Mouse (Mus musculus): ENCODE results near the gene Ftcd.

Ftcd gene

GRCm38 (mm10) chr10:76622411-76622810, 47.0 kb downstream of the Ftcd start:
- DNase-seq = no peak

GRCm38 (mm10) chr10:76622928-76623680, 47.7 kb downstream of the Ftcd start, which contains the start of gene Col6a2:
TSS of gene Col6a2 (minus strand) at chr10:76623630.
- peak; percentile 78 to 83 for DNase-seq

GRCm38 (mm10) chr10:76623734-76624133, 48.3 kb downstream of the Ftcd start:
- no peak for DNase-seq

- no peak for DNase-seq
Observed at GRCm38 (mm10) chr10:76624903-76625302, 49.5 kb downstream of the Ftcd start.

GRCm38 (mm10) chr10:76627714-76628113, 52.3 kb downstream of the Ftcd start:
- DNase-seq = no peak

- DNase-seq = no peak
Observed at GRCm38 (mm10) chr10:76630657-76631056, 55.2 kb downstream of the Ftcd start.

GRCm38 (mm10) chr10:76632630-76633029, 57.2 kb downstream of the Ftcd start:
- DNase-seq = no peak

GRCm38 (mm10) chr10:76634094-76634571, 58.7 kb downstream of the Ftcd start:
- DNase-seq = no peak

- DNase-seq = no peak
Observed at GRCm38 (mm10) chr10:76634584-76634983, 59.1 kb downstream of the Ftcd start.

GRCm38 (mm10) chr10:76636026-76636425, 60.6 kb downstream of the Ftcd start:
- no peak for DNase-seq

GRCm38 (mm10) chr10:76636601-76637000, 61.2 kb downstream of the Ftcd start:
- DNase-seq = no peak
